Mouse (Mus musculus): ENCODE results near the gene Tap2. TPM values are rescaled to one million over a fixed set of nuclear protein-coding genes. Genes with fewer than 3 reads are reported as not detected.

Gene Tap2
- total and polyA plus RNA-seq, 2 experiments from 2014 or later = 3.3 to 7.5 TPM

- Histone ChIP-seq H3K4me1 (ENCODE audit: control insufficient read depth, insufficient read depth) (no peaks in the 10 kb centered on the region; the same call in 1 of the 2 replicates), H3K9ac (replicated peaks; ENCODE audit: low read depth, low read length) (peak overlapping the region; percentile 75), H3K27me3 (ENCODE audit: control insufficient read depth, insufficient read depth, low read length) (no peaks in the 10 kb centered on the region), H3K27ac (ENCODE audit: low read depth) (0 out of 2 replicates have a peak overlapping the region, but pooled peaks have one; percentile 47), H3K4me2 (ENCODE audit: low read depth, low read length) (peak overlapping the region; percentile 99), H3K9me3 (replicated peaks; ENCODE audit: control insufficient read depth, low read length) (0 out of 2 replicates have a peak, but pooled peaks cover 2% of the 10 kb centered on the region), H3K4me3 (ENCODE audit: low read depth, low read length) (peak overlapping the region; percentile 93), H3K36me3 (replicated peaks; ENCODE audit: control insufficient read depth, insufficient read depth, low read length) (no peaks in the 10 kb centered on the region)
- ATAC-seq (ENCODE audit: insufficient read depth, low read depth) (peak; percentile 21; the same call in 1 of the 2 replicates), DNase-seq (ENCODE audit: low spot score) (no peak)
- WGBS = 15% methylated on average over 18 of the region's 18 CpGs
- TF ChIP-seq CTCF (IDR thresholded peaks at IDR 0.05; ENCODE audit: low read depth) (no peak), EP300 (IDR thresholded peaks at IDR 0.05; ENCODE audit: low read depth) (no peak)
Measured at GRCm38 (mm10) chr17:34205021-34205745, 1.9 kb downstream of the Tap2 start.

DNA sequence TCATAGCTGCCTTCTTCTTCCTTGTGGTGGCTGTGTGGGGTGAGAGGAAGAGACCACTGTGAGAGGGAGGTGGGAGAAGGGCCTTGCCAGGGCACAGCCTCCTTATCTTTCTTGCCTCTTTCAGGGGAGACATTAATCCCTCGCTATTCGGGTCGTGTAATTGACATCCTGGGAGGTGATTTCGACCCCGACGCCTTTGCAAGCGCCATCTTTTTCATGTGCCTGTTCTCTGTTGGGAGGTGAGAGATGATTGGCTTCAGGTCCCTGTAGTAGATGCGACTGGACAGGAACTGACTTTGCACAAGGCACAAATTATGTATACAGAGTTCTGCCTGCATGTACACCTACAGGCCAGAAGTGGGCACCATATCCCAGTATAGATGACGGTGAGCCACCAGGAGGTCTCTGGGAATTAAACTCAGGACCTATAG, 2.4 kb downstream of the Tap2 start:
- Histone ChIP-seq H3K9ac (replicated peaks; ENCODE audit: low read depth, low read length) (peak overlapping the region; percentile 75; the same call in 1 of the 2 replicates), H3K27me3 (ENCODE audit: control insufficient read depth, insufficient read depth, low read length) (no peaks in the 10 kb centered on the region), H3K4me1 (ENCODE audit: control insufficient read depth, insufficient read depth) (no peaks in the 10 kb centered on the region; the same call in 1 of the 2 replicates), H3K4me3 (ENCODE audit: low read depth, low read length) (peak overlapping the region; percentile 93), H3K9me3 (replicated peaks; ENCODE audit: control insufficient read depth, low read length) (0 out of 2 replicates have a peak, but pooled peaks cover 2% of the 10 kb centered on the region), H3K27ac (ENCODE audit: low read depth) (no peak overlapping the region), H3K4me2 (ENCODE audit: low read depth, low read length) (peak overlapping the region; percentile 99), H3K36me3 (replicated peaks; ENCODE audit: control insufficient read depth, insufficient read depth, low read length) (no peaks in the 10 kb centered on the region)
- peak; percentile 37; the same call in 1 of the 2 replicates for ATAC-seq (ENCODE audit: insufficient read depth, low read depth)
- 14% methylated on average over 9 of the region's 9 CpGs for WGBS
- TF ChIP-seq CTCF (IDR thresholded peaks at IDR 0.05; ENCODE audit: low read depth) (peak; percentile 58), EP300 (IDR thresholded peaks at IDR 0.05; ENCODE audit: low read depth) (no peak)
- DNase-seq (ENCODE audit: low spot score) = peak; percentile 35

GRCm38 (mm10) chr17:34206731-34207130, 3.4 kb downstream of the Tap2 start:
- Histone ChIP-seq H3K4me3 (ENCODE audit: low read depth, low read length) (no peak overlapping the region), H3K9me3 (replicated peaks; ENCODE audit: control insufficient read depth, low read length) (0 out of 2 replicates have a peak, but pooled peaks cover 2% of the 10 kb centered on the region), H3K27ac (ENCODE audit: low read depth) (no peak overlapping the region), H3K36me3 (replicated peaks; ENCODE audit: control insufficient read depth, insufficient read depth, low read length) (no peaks in the 10 kb centered on the region), H3K9ac (replicated peaks; ENCODE audit: low read depth, low read length) (no peak overlapping the region), H3K4me2 (ENCODE audit: low read depth, low read length) (no peak overlapping the region; the same call in 1 of the 2 replicates), H3K27me3 (ENCODE audit: control insufficient read depth, insufficient read depth, low read length) (no peaks in the 10 kb centered on the region), H3K4me1 (ENCODE audit: control insufficient read depth, insufficient read depth) (no peaks in the 10 kb centered on the region; the same call in 1 of the 2 replicates)
- no peak for DNase-seq (ENCODE audit: low spot score)
- no peak for TF ChIP-seq CTCF (IDR thresholded peaks at IDR 0.05; ENCODE audit: low read depth)
- no peak for TF ChIP-seq EP300 (IDR thresholded peaks at IDR 0.05; ENCODE audit: low read depth)
- no peak for ATAC-seq (ENCODE audit: insufficient read depth, low read depth)
- 85% methylated on average over 5 of the region's 5 CpGs for WGBS

DNA sequence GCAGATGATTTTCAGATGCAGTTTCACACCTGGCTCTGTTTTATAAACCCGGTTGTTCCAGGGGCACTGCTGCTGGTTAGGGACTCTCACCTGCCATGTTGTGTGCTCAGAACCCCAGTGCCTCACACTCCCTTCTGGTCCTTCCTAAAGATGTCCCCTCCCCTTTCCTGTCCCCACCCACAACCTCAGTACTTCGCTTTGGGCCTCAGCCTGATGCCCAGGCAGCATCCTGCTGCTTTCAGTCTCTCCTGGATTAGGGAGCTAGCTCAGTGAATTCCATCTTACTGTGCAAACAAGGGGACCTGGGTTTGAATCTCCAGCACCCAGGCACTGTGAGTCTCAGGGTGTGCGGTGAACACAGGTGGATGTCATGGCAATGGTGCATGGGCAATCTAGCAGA, 4.1 kb downstream of the Tap2 start:
- H3K36me3 ChIP-seq (replicated peaks; ENCODE audit: control insufficient read depth, insufficient read depth, low read length) = no peaks in the 10 kb centered on the region; the same call in 1 of the 2 replicates

GRCm38 (mm10) chr17:34207866-34208265, 4.5 kb downstream of the Tap2 start:
- no peak for TF ChIP-seq CTCF (IDR thresholded peaks at IDR 0.05; ENCODE audit: low read depth)
- no peak for TF ChIP-seq EP300 (IDR thresholded peaks at IDR 0.05; ENCODE audit: low read depth)
- peaks cover 9% of the 10 kb centered on the region for H3K27me3 ChIP-seq (ENCODE audit: control insufficient read depth, insufficient read depth, low read length)
- WGBS = 96% methylated on average over 9 of the region's 9 CpGs

More for the DNA sequence above, 4.1 kb downstream of the Tap2 start:
- ATAC-seq (ENCODE audit: insufficient read depth, low read depth) (no peak), DNase-seq (ENCODE audit: low spot score) (no peak)
- H3K27me3 ChIP-seq (ENCODE audit: control insufficient read depth, insufficient read depth, low read length) = peaks cover 5% of the 10 kb centered on the region; the same call in 1 of the 2 replicates
- H3K4me3 ChIP-seq (ENCODE audit: low read depth, low read length) = no peak overlapping the region
- H3K4me2 ChIP-seq (ENCODE audit: low read depth, low read length) = no peak overlapping the region
- 49% methylated on average over 3 of the region's 3 CpGs for WGBS
- H3K9ac ChIP-seq (replicated peaks; ENCODE audit: low read depth, low read length) = no peak overlapping the region
- H3K27ac ChIP-seq (ENCODE audit: low read depth) = no peak overlapping the region
- no peaks in the 10 kb centered on the region; the same call in 1 of the 2 replicates for H3K4me1 ChIP-seq (ENCODE audit: control insufficient read depth, insufficient read depth)
- H3K9me3 ChIP-seq (replicated peaks; ENCODE audit: control insufficient read depth, low read length) = 0 out of 2 replicates have a peak, but pooled peaks cover 2% of the 10 kb centered on the region
- TF ChIP-seq EP300 (IDR thresholded peaks at IDR 0.05; ENCODE audit: low read depth) (no peak), CTCF (IDR thresholded peaks at IDR 0.05; ENCODE audit: low read depth) (no peak)

More at GRCm38 (mm10) chr17:34207866-34208265, 4.5 kb downstream of the Tap2 start:
- H3K27ac ChIP-seq (ENCODE audit: low read depth) = no peak overlapping the region
- ATAC-seq (ENCODE audit: insufficient read depth, low read depth) (no peak), DNase-seq (ENCODE audit: low spot score) (no peak)
- no peaks in the 10 kb centered on the region; the same call in 1 of the 2 replicates for H3K4me1 ChIP-seq (ENCODE audit: control insufficient read depth, insufficient read depth)
- no peaks in the 10 kb centered on the region; the same call in 1 of the 2 replicates for H3K36me3 ChIP-seq (replicated peaks; ENCODE audit: control insufficient read depth, insufficient read depth, low read length)
- H3K9me3 ChIP-seq (replicated peaks; ENCODE audit: control insufficient read depth, low read length) = 0 out of 2 replicates have a peak, but pooled peaks cover 2% of the 10 kb centered on the region
- no peak overlapping the region for H3K9ac ChIP-seq (replicated peaks; ENCODE audit: low read depth, low read length)
- H3K4me2 ChIP-seq (ENCODE audit: low read depth, low read length) = no peak overlapping the region
- H3K4me3 ChIP-seq (ENCODE audit: low read depth, low read length) = no peak overlapping the region

All from heart, postnatal 0 days (tissue).